Mouse (Mus musculus): ENCODE results near the gene Ank2.

- TF ChIP-seq CTCF (IDR thresholded peaks at IDR 0.05; ENCODE audit: low read depth) (peak; percentile 80), EP300 (IDR thresholded peaks at IDR 0.05; ENCODE audit: low read depth) (no peak)
Observed at GRCm38 (mm10) chr3:127451070-127451469, 48.1 kb downstream of the Ank2 start.

Measured in liver, postnatal 0 days (tissue).